ENCODE assay signal across 7 mouse cellular contexts in genomic region chr3:127788919-127789318, GRCm38 (mm10). TPM values are rescaled to one million over a fixed set of nuclear protein-coding genes. Genes with fewer than 3 reads are reported as not detected.
DNase-seq lines count a peak whose midpoint lies in the region; ATAC-seq and TF ChIP-seq lines count a peak whose summit lies in the region.

No protein-coding gene starts in this region.

- peak overlapping the region; percentile 90 for H3K4me2 ChIP-seq in forebrain, embryonic 13.5 days
- peak overlapping the region; percentile 94 for H3K4me2 ChIP-seq in intestine, postnatal 0 days (replicated peaks; ENCODE audit: low read depth)
- H3K4me2 ChIP-seq in neural tube, embryonic 12.5 days (replicated peaks), result peak overlapping the region; percentile 98

- no peak for TF ChIP-seq CTCF in left cerebral cortex, adult 2 months (IDR thresholded peaks at IDR 0.05)
- TF ChIP-seq CTCF in intestine, postnatal 0 days (IDR thresholded peaks at IDR 0.05; ENCODE audit: low read depth), result no peak

- H3K9me3 ChIP-seq in forebrain, embryonic 13.5 days (replicated peaks), result no peaks in the 10 kb centered on the region
- no peaks in the 10 kb centered on the region for H3K9me3 ChIP-seq in intestine, postnatal 0 days (ENCODE audit: control insufficient read depth)
- no peaks in the 10 kb centered on the region for H3K9me3 ChIP-seq in neural tube, embryonic 12.5 days

- ATAC-seq in forebrain, embryonic 13.5 days, result no peak
- ATAC-seq in intestine, postnatal 0 days, result peak; percentile 21
- ATAC-seq in neural tube, embryonic 12.5 days (ENCODE audit: low FRiP score, low read depth), result no peak

- H3K4me3 ChIP-seq in left cerebral cortex, adult 2 months, result peak overlapping the region; percentile 70
- H3K4me3 ChIP-seq in forebrain, embryonic 13.5 days, result peak overlapping the region; percentile 60
- peak overlapping the region; percentile 76 for H3K4me3 ChIP-seq in intestine, postnatal 0 days (ENCODE audit: low read depth, low read length)
- 0 out of 2 replicates have a peak overlapping the region, but pooled peaks have one; percentile 55 for H3K4me3 ChIP-seq in neural tube, embryonic 12.5 days

- DNase-seq in left cerebral cortex, adult 2 months (ENCODE audit: extremely low spot score in 1 of 2, low spot score in 2 of 2), result no peak
- no peak for DNase-seq in left cerebral cortex, postnatal 14 days (ENCODE audit: low spot score in 2 of 2)
- DNase-seq in urinary bladder, adult 18-20 months (ENCODE audit: low spot score in 2 of 2), result no peak
- DNase-seq in lung, postnatal 10 days, result no peak

- H3K27me3 ChIP-seq in forebrain, embryonic 13.5 days, result peaks cover 46% of the 10 kb centered on the region
- H3K27me3 ChIP-seq in intestine, postnatal 0 days (replicated peaks; ENCODE audit: control insufficient read depth, insufficient read depth, low read length), result no peaks in the 10 kb centered on the region
- H3K27me3 ChIP-seq in neural tube, embryonic 12.5 days (replicated peaks), result peaks cover 42% of the 10 kb centered on the region

- WGBS in forebrain, embryonic 13.5 days, result 19% methylated on average over 8 of the region's 8 CpGs
- WGBS in intestine, postnatal 0 days, result 15% methylated on average over 8 of the region's 8 CpGs
- 10% methylated on average over 8 of the region's 8 CpGs for WGBS in neural tube, embryonic 12.5 days

- no peaks in the 10 kb centered on the region for H3K36me3 ChIP-seq in forebrain, embryonic 13.5 days (ENCODE audit: poor library complexity, severe bottlenecking)
- no peaks in the 10 kb centered on the region; the same call in 1 of the 2 replicates for H3K36me3 ChIP-seq in intestine, postnatal 0 days (ENCODE audit: control insufficient read depth, insufficient read depth)
- H3K36me3 ChIP-seq in neural tube, embryonic 12.5 days, result no peaks in the 10 kb centered on the region

- no peak overlapping the region for H3K9ac ChIP-seq in forebrain, embryonic 13.5 days
- H3K9ac ChIP-seq in intestine, postnatal 0 days (ENCODE audit: low read depth, low read length), result peak overlapping the region; percentile 79
- no peak overlapping the region for H3K9ac ChIP-seq in neural tube, embryonic 12.5 days

- H3K4me1 ChIP-seq in forebrain, embryonic 13.5 days, result peaks cover 19% of the 10 kb centered on the region
- H3K4me1 ChIP-seq in intestine, postnatal 0 days (replicated peaks; ENCODE audit: control insufficient read depth, insufficient read depth, low read length), result 0 out of 2 replicates have a peak, but pooled peaks cover 2% of the 10 kb centered on the region
- H3K4me1 ChIP-seq in neural tube, embryonic 12.5 days, result peaks cover 17% of the 10 kb centered on the region

- intact Hi-C loops in left cerebral cortex, adult 2 months (cut with DNase I), result no loop called here
- intact Hi-C loops in left cerebral cortex, postnatal 14 days (cut with DNase I), result no loop called here

- H3K27ac ChIP-seq in left cerebral cortex, adult 2 months, result no peak overlapping the region
- no peak overlapping the region for H3K27ac ChIP-seq in forebrain, embryonic 13.5 days
- H3K27ac ChIP-seq in intestine, postnatal 0 days (ENCODE audit: low read depth, low read length), result peak overlapping the region; percentile 95
- H3K27ac ChIP-seq in neural tube, embryonic 12.5 days, result no peak overlapping the region

RNA-seq across cellular contexts. Expression of gene Tifa, which starts 0.7 kb away (rescaled TPM):
- 1 to 10 TPM; 5.8 to 6.4 TPM for total RNA-seq in left cerebral cortex, adult 2 months (2021)
- 1 to 10 TPM; 3.8 to 6.3 TPM for total RNA-seq in left cerebral cortex, postnatal 14 days (2021)
- polyA plus RNA-seq in forebrain, embryonic 13.5 days (2015; fragmentation: Nextera tagmentation; extraction: Ambion mirVana), result 4.9 and 5.0 TPM in 2 replicates
- polyA plus RNA-seq in intestine, postnatal 0 days (2015; fragmentation: Nextera tagmentation; extraction: Ambion mirVana), result 63.0 and 71.8 TPM in 2 replicates
- polyA plus RNA-seq in neural tube, embryonic 12.5 days (2016; fragmentation: Nextera tagmentation; extraction: Ambion mirVana), result 3.0 and 3.1 TPM in 2 replicates

RNA-seq across cellular contexts. Expression of gene Alpk1, which starts 8.6 kb away (rescaled TPM):
- total RNA-seq in left cerebral cortex, adult 2 months (2021), result 1 to 10 TPM; 4.6 to 5.5 TPM
- 1 to 10 TPM; 3.9 to 4.9 TPM for total RNA-seq in left cerebral cortex, postnatal 14 days (2021)
- 1.1 and 1.4 TPM in 2 replicates for polyA plus RNA-seq in forebrain, embryonic 13.5 days (2015; fragmentation: Nextera tagmentation; extraction: Ambion mirVana)
- polyA plus RNA-seq in intestine, postnatal 0 days (2015; fragmentation: Nextera tagmentation; extraction: Ambion mirVana), result 0.85 and 1.6 TPM in 2 replicates
- polyA plus RNA-seq in neural tube, embryonic 12.5 days (2016; fragmentation: Nextera tagmentation; extraction: Ambion mirVana), result 1.3 and 1.7 TPM in 2 replicates

RNA-seq across cellular contexts. Expression of gene Ap1ar, which starts 48.4 kb away (rescaled TPM):
- 10 to 100 TPM; 81.7 to 89.0 TPM for total RNA-seq in left cerebral cortex, adult 2 months (2021)
- total RNA-seq in left cerebral cortex, postnatal 14 days (2021), result 10 to 100 TPM; 71.3 to 74.1 TPM
- 62.3 and 73.0 TPM in 2 replicates for polyA plus RNA-seq in forebrain, embryonic 13.5 days (2015; fragmentation: Nextera tagmentation; extraction: Ambion mirVana)
- polyA plus RNA-seq in intestine, postnatal 0 days (2015; fragmentation: Nextera tagmentation; extraction: Ambion mirVana), result 99.6 and 108 TPM in 2 replicates
- 85.8 and 93.6 TPM in 2 replicates for polyA plus RNA-seq in neural tube, embryonic 12.5 days (2016; fragmentation: Nextera tagmentation; extraction: Ambion mirVana)

Comparison
In these comparisons a context has a peak if more than half of its experiments do, and no peak if none do; other contexts are left out.
1. RNA of gene Tifa, which starts 0.7 kb away (polyA plus RNA-seq): 63.0 to 71.8 TPM in intestine, postnatal 0 days; 4.9 to 5.0 TPM in forebrain, embryonic 13.5 days and 3.0 to 3.1 TPM in neural tube, embryonic 12.5 days; every median in the first group is over 10 times any median in the second.
2. Peak in every context shown above with its lines, with median percentiles within 50 percentile points of each other: H3K4me3 ChIP-seq and H3K4me2 ChIP-seq.